Mouse (Mus musculus) stomach, embryonic 14.5 days (tissue): Measurements from ENCODE around the gene Rint1. TPM values are rescaled to one million over a fixed set of nuclear protein-coding genes. Genes with fewer than 3 reads are reported as not detected.
A peak's percentile ranks its signal among the peaks of the same experiment; 100 is the strongest.

Source experiments
- ATAC-seq: fragments of 200-750 bp; cut with Nextera tagmentation; 2 replicates; pipeline ENCODE4 v1.8.0; 2017; ENCODE audit warnings: low read depth, moderate TSS enrichment; ENCODE audit not compliant: insufficient number of reproducible peaks, insufficient read depth, low FRiP score
- H3K27ac ChIP-seq: fragments of 300-500 bp; sonication (generic); 2 replicates; pipeline ENCODE4 v1.5.1; 2014; ENCODE audit warnings: mild to moderate bottlenecking, low read length, moderate library complexity, mixed read lengths
- H3K27me3 ChIP-seq: fragments of 300-500 bp; sonication (generic); 2 replicates; pipeline ENCODE4 v1.6.1; 2014; ENCODE audit warnings: low read length, control low read depth, mixed read lengths; ENCODE audit not compliant: control insufficient read depth, insufficient read depth
- H3K36me3 ChIP-seq: fragments of 300-500 bp; sonication (generic); 2 replicates; pipeline ENCODE4 v1.6.1; 2014; ENCODE audit warnings: mild to moderate bottlenecking, control low read depth, low read length, moderate library complexity, mixed read lengths; ENCODE audit not compliant: control insufficient read depth, insufficient read depth
- H3K4me1 ChIP-seq: fragments of 300-500 bp; sonication (generic); 2 replicates; pipeline ENCODE4 v1.6.1; 2014; ENCODE audit warnings: low read length, control low read depth, mixed read lengths; ENCODE audit not compliant: control insufficient read depth, insufficient read depth
- H3K4me2 ChIP-seq: fragments of 300-500 bp; sonication (generic); replicated peaks from 2 replicates; pipeline ENCODE4 v1.6.1; 2014; ENCODE audit warnings: low read depth, low read length, control low read depth
- H3K4me3 ChIP-seq: fragments of 300-500 bp; sonication (generic); 2 replicates; pipeline ENCODE4 v1.5.1; 2014; ENCODE audit warnings: low read depth, low read length, control low read depth
- H3K9ac ChIP-seq: fragments of 300-500 bp; sonication (generic); replicated peaks from 2 replicates; pipeline ENCODE4 v1.6.1; 2014; ENCODE audit warnings: low read depth, mild to moderate bottlenecking, control low read depth, low read length, moderate library complexity, mixed read lengths
- H3K9me3 ChIP-seq: fragments of 300-500 bp; sonication (generic); 2 replicates; pipeline ENCODE4 v1.6.1; 2016; ENCODE audit warnings: low read depth, low read length, control low read depth; ENCODE audit not compliant: control insufficient read depth
- WGBS: fragments of 180-500 bp; shearing (Covaris S2); extraction: QIAGEN DNeasy Blood & Tissue Kit; methylation state at CpG from one replicate; pipeline ENCODE4 v1.1.7; 2014; 5-methylcytosine and 5-hydroxymethylcytosine counted together
- polyA plus RNA-seq: library from polyadenylated mRNA; unstranded; fragments of >200 nt; fragmentation: Nextera tagmentation; extraction: Ambion mirVana; gene quantifications from 2 replicates; pipeline ENCODE4 v1.2.1, GENCODE M21; 2014

The Rint1 gene
- polyA plus RNA-seq, 1 experiment from 2014 or later = 35.6 TPM

DNA sequence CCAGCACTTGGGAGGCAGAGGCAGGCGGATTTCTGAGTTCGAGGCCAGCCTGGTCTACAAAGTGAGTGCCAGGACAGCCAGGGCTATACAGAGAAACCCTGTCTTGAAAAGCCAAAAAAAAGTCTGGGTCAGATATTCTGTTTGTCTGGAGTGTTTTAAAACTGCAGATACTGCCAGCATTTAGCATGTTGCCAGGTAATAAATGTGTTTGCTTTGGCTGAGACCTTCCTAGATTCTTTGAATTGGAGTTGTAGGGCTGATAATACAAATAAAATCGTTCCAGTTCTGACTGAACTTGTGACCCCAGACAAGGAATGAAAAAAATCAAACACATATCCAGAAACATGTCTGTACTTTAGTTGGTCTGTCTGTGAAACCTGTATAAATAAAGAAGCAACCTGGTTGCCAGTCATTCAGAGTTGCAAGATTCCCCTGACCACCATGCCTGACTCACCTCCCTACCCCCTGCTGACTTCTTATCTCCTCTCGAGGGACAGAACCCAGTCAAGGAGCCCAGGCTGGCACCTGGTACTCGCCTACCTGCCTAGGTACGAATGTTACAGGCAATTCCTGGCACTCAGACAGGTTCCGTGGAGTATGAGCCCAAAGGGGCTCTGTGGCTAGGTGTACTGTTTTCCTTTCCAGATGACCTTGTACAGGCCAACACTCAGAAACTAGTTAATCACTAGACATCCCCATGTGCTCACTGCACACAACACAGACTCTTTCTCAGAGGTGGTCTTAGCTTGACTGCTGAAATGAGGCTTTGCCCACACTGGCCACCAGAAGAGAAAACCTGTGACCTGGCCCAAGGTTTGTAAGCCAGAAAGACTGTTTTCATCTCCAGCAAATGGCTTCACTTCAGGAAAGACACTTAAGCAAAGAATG lies 75.9 kb downstream of the Rint1 start:
- H3K27ac ChIP-seq = peak overlapping the region; percentile 28; the same call in 1 of the 2 replicates
- no peak overlapping the region for H3K9ac ChIP-seq
- no peak overlapping the region for H3K4me2 ChIP-seq
- WGBS = 61% methylated on average over 7 of the region's 7 CpGs
- H3K27me3 ChIP-seq = no peaks in the 10 kb centered on the region
- no peaks in the 10 kb centered on the region for H3K9me3 ChIP-seq
- 0 out of 2 replicates have a peak, but pooled peaks have one; percentile 25 for ATAC-seq
- 0 out of 2 replicates have a peak, but pooled peaks cover 2% of the 10 kb centered on the region for H3K36me3 ChIP-seq
- no peak overlapping the region for H3K4me3 ChIP-seq
- peaks cover 14% of the 10 kb centered on the region; the same call in 1 of the 2 replicates for H3K4me1 ChIP-seq

DNA sequence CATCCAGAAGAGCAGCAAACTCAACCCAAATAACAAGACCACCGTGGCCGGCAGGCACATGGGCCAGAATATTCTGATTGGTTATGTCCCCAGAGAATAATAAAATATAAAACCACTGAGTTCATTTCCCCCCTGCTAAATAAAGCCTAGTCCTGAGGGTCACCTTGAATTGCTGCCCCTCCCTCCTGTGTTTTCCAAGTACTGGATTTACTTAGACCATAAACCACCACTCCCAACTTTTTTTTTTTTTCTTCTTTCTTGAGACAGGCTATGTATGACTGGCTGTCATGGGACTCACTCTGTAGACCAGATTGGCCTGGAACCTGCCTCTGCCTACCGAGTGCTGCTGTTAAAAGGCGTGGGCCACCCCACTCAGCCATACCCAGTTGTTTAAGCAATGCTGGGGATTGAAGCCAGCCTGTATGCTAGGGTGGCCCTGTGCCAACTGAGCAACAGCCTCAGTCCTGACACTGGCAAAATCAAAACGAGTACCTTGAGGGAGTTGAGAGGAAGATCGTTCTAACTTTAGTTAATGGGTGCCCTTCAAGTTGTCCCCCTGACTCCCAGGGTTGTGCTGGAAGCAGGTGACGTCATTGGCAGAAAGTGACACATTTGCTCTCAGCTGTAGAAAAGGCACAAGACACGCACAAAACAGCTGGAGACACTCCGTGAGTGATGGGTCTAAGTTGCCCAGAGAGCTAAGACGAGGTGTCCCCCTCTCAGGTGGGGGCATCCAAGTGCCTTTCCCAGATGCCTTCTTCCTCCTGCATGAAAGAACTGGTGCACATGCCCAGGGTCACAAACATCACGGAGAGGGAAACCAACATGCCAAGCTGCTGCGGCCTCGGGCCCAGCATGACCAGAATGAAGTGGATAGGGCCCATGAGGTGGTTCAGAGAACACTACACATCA lies 76.8 kb downstream of the Rint1 start:
- Histone ChIP-seq H3K4me1 (peaks cover 14% of the 10 kb centered on the region; the same call in 1 of the 2 replicates), H3K27ac (no peak overlapping the region; the same call in 1 of the 2 replicates), H3K27me3 (no peaks in the 10 kb centered on the region), H3K9ac (no peak overlapping the region), H3K9me3 (no peaks in the 10 kb centered on the region), H3K4me2 (no peak overlapping the region), H3K4me3 (no peak overlapping the region), H3K36me3 (no peaks in the 10 kb centered on the region)
- no peak for ATAC-seq
- whole genome bisulfite sequencing = 79% methylated on average over 13 of the region's 13 CpGs

DNA sequence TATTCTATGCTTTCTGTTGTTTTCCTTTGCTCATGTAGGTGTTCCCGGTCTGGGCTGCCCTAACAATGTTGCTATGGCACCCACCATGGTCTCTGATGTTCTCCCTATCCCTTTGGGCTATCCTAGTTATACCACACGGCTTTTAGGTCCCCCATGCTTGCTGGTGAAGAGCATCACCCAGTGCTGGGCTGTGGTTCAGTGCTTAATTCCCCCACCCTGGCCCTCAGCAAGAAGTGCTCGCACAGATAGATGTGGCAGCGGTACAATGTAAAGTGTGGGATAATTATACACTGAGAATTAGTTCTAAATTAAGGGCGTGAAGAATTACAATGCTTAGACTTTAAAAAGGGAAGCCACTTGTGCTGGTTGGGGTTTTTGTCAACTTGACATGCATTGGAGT lies 78.4 kb downstream of the Rint1 start:
- Histone ChIP-seq H3K4me1 (peaks cover 14% of the 10 kb centered on the region; the same call in 1 of the 2 replicates), H3K9me3 (no peaks in the 10 kb centered on the region), H3K4me3 (no peak overlapping the region), H3K27ac (no peak overlapping the region), H3K36me3 (no peaks in the 10 kb centered on the region), H3K4me2 (no peak overlapping the region), H3K9ac (no peak overlapping the region), H3K27me3 (no peaks in the 10 kb centered on the region)
- ATAC-seq = no peak
- 85% methylated on average over 5 of the region's 5 CpGs for WGBS

Other genes starting within 250 kb of the Rint1 start
- gene Srpk2, start 103.1 kb upstream of the Rint1 start, polyA plus RNA-seq = 58.4 and 61.8 TPM in 2 replicates
- gene Pus7, start 4.0 kb upstream of the Rint1 start, polyA plus RNA-seq = 31.8 and 37.8 TPM in 2 replicates
- 116 and 131 TPM in 2 replicates for gene Tomm7, start 56.5 kb downstream of the Rint1 start, polyA plus RNA-seq
- gene Fam126a, start 243.0 kb downstream of the Rint1 start, polyA plus RNA-seq = 21.3 and 22.9 TPM in 2 replicates